Mouse (Mus musculus) heart, postnatal 36 days (tissue): ENCODE results near the gene Ascc1. TPM values are rescaled to one million over a fixed set of nuclear protein-coding genes. Genes with fewer than 3 reads are reported as not detected.

Experiments
- DNase-seq, 2 experiments: peaks; one replicate each; pipeline ENCODE4 v3.0.0; 2021 to 2022
- intact Hi-C: fragments of 180-260 bp; cut with DNase I; formaldehyde crosslinking; loops from one replicate; pipeline ENCODE4 v1.15.1; 2025
- total RNA-seq, 2 experiments: library from RNA; stranded (reverse); gene quantifications; 2 replicates each; pipeline ENCODE4 v1.2.3; 2021

The Ascc1 gene
- total RNA-seq: 10 to 100 TPM; 23.0 to 24.0 TPM

- DNase-seq: peak; percentile 96 to 97
- intact Hi-C loops: loop anchor here (2.0 to 5.0 kb wide), 3 partner anchors 35 to 80 kb away; partner anchors contain the start of gene Ddit4
These were observed at the start of gene Ascc1, which contains the start of gene Anapc16 for GRCm38 (mm10) chr10:60002673-60003212. Gene Ascc1 (plus strand): TSS chr10:60002805. Gene Anapc16 (minus strand): TSS chr10:60003135.

GRCm38 (mm10) chr10:59953564-59954039, 49.0 kb upstream of the Ascc1 start:
- intact Hi-C loops: no loop called here

GRCm38 (mm10) chr10:59956681-59957080, 45.9 kb upstream of the Ascc1 start:
- no peak for DNase-seq
- intact Hi-C loops: no loop called here

More at GRCm38 (mm10) chr10:59953564-59954039, 49.0 kb upstream of the Ascc1 start:
- no peak for DNase-seq

- intact Hi-C loops: no loop called here
- peak; percentile 66 to 80 for DNase-seq
These were observed 45.1 kb upstream of the Ascc1 start for GRCm38 (mm10) chr10:59957171-59958149.

GRCm38 (mm10) chr10:59958458-59958857, 44.1 kb upstream of the Ascc1 start:
- DNase-seq: peak in 1 of 2 experiments; percentile 45
- intact Hi-C loops: no loop called here

GRCm38 (mm10) chr10:59959517-59959916, 43.1 kb upstream of the Ascc1 start:
- no peak for DNase-seq
- intact Hi-C loops: no loop called here

- no peak for DNase-seq
- intact Hi-C loops: no loop called here
These were observed 39.0 kb upstream of the Ascc1 start for GRCm38 (mm10) chr10:59963609-59964008.

GRCm38 (mm10) chr10:59964504-59965361, 37.9 kb upstream of the Ascc1 start:
- DNase-seq: peak in 1 of 2 experiments; percentile 47
- intact Hi-C loops: loop anchor here (5.0 kb wide), 1 partner anchor 38 kb away; the partner anchor contains the start of genes Anapc16 and Ascc1

- no peak for DNase-seq
- intact Hi-C loops: loop anchor here (5.0 kb wide), 1 partner anchor 37 kb away; the partner anchor contains the start of genes Anapc16 and Ascc1
These were observed 37.3 kb upstream of the Ascc1 start for GRCm38 (mm10) chr10:59965362-59965695.

GRCm38 (mm10) chr10:59965788-59966187, 36.8 kb upstream of the Ascc1 start:
- no peak for DNase-seq

GRCm38 (mm10) chr10:59966743-59967142, 35.9 kb upstream of the Ascc1 start:
- DNase-seq: no peak
- intact Hi-C loops: loop anchor here (5.0 kb wide), 1 partner anchor 36 kb away; the partner anchor contains the start of genes Anapc16 and Ascc1

More at GRCm38 (mm10) chr10:59965788-59966187, 36.8 kb upstream of the Ascc1 start:
- intact Hi-C loops: loop anchor here (5.0 kb wide), 1 partner anchor 37 kb away; the partner anchor contains the start of genes Anapc16 and Ascc1

- DNase-seq: peak; percentile 78 to 79
- intact Hi-C loops: loop anchor here (5.0 kb wide), 1 partner anchor 35 kb away; the partner anchor contains the start of genes Anapc16 and Ascc1
These were observed 35.2 kb upstream of the Ascc1 start for GRCm38 (mm10) chr10:59967309-59967942.

GRCm38 (mm10) chr10:59969821-59970449, 32.7 kb upstream of the Ascc1 start:
- intact Hi-C loops: loop anchor here (2.0 to 5.0 kb wide), 2 partner anchors 19 to 32 kb away; partner anchors contain the start of genes Anapc16, Ascc1 and Ddit4
- DNase-seq: peak; percentile 86 to 91

GRCm38 (mm10) chr10:59970450-59971062, 32.0 kb upstream of the Ascc1 start:
- peak in 1 of 2 experiments; percentile 74 for DNase-seq
- intact Hi-C loops: loop anchor here (2.0 kb wide), 1 partner anchor 20 kb away; the partner anchor contains the start of gene Ddit4

- no peak for DNase-seq
- intact Hi-C loops: loop anchor here (2.0 kb wide), 2 partner anchors 21 to 61 kb away; partner anchors contain the start of gene Ddit4
These were observed 30.8 kb upstream of the Ascc1 start for GRCm38 (mm10) chr10:59971813-59972212.

GRCm38 (mm10) chr10:59972534-59972933, 30.1 kb upstream of the Ascc1 start:
- DNase-seq: peak; percentile 71 to 75
- intact Hi-C loops: loop anchor here (2.0 kb wide), 1 partner anchor 62 kb away; no protein-coding TSS in a partner anchor

- intact Hi-C loops: loop anchor here (2.0 kb wide), 1 partner anchor 62 kb away; no protein-coding TSS in a partner anchor
- DNase-seq: no peak
These were observed 29.6 kb upstream of the Ascc1 start for GRCm38 (mm10) chr10:59972999-59973398.

- intact Hi-C loops: loop anchor here (2.0 kb wide), 1 partner anchor 63 kb away; no protein-coding TSS in a partner anchor
- no peak for DNase-seq
These were observed 29.2 kb upstream of the Ascc1 start for GRCm38 (mm10) chr10:59973400-59973799.
